Mouse (Mus musculus): ENCODE data around the gene Fam83c.

The Fam83c gene

DNA sequence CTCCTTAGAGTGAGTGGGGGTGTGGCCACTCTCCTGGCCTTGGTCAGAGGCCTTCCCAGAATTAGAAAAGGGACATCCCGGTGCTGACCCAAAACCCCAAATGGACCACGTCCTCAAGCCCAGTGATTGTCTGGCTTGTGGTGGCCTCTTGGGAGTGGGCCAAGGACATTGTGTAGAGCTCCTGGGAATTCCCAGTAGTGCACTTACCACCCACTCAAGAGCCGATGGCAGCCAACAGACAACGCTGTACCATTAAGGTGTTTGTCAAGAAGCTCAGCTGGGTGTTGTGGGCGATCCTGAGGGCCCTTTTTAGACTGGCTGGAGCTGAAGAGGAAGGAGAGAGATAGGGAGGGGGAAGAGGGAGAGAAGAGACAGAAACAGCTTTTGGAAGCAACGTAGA, 50.1 kb downstream of the Fam83c start:
- TF ChIP-seq GATA4 (IDR thresholded peaks at IDR 0.05; ENCODE audit: insufficient replicate concordance, low read length): no peak

DNA sequence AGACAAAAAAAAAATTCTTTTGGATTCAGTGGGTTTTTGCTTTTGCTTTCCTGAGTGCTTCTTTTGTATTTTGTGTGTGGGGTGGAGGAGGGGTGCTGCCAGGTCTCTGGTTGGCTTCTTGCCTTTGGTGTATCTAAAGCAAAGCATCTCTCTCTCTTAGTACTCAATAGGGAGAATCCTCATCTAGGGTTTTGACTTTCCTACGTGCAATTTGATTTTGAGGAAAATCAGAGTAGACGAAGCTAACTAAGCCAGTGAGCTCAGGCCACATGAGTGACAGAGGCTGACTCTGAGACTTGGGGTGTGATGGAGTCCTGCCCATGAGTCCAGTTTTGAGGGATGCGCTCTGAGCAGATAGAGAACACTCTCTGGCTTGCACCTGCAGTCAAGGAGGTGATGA, 55.1 kb downstream of the Fam83c start:
- TF ChIP-seq GATA4 (IDR thresholded peaks at IDR 0.05; ENCODE audit: insufficient replicate concordance, low read length): no peak

DNA sequence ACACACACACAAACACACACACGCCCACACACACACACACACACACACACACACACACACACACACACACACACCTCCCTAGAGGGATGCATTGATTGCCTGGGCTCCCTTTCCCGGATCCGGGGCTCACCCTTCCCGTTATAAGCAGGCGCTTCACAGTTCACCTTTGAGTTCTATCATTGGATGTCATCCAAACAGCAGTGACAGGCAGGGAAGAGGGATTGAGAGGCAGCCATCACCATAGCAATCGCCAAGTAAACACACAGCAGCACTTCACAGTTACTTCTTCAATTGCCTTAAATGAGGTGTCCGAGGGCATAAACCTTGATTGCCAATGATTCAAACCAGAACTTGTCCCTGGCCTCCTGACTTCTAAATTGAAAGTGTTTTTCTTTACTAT, 55.6 kb downstream of the Fam83c start:
- TF ChIP-seq GATA4 (IDR thresholded peaks at IDR 0.05; ENCODE audit: insufficient replicate concordance, low read length): no peak

DNA sequence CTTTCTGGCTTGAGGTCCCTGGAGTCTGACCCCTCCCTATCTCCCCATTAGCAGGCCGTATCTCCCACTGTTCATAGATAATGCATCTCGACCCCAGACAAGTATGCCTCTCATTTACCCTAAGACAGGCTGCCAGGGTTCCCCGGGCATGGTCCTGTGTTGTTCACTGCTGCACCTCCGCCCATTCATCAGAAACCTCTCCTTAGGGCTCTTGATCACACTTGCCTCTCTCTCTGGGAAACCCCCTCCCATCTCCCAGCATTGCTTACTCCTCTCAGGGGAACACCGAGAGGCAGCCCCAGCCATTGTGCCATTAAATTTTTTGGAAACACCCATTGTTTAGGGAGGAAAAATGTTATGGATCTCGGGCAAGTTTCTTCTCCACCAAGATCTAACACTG, 56.6 kb downstream of the Fam83c start:
- TF ChIP-seq GATA4 (IDR thresholded peaks at IDR 0.05; ENCODE audit: insufficient replicate concordance, low read length): no peak

DNA sequence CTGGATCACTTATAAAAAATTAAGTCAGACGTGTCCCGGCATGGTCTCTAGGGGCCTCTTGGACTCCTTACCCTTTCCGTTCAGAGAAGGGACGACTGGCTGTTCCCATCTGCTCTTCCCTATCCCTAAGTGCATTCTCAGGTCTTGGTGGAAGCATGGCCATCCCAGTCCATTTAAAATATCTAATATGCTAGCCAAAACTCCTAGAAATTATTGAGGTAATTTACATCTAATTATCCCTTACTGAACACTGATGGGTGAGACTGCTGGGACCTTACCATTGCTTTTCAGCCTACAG, 57.0 kb downstream of the Fam83c start:
- no peak for TF ChIP-seq GATA4 (IDR thresholded peaks at IDR 0.05; ENCODE audit: insufficient replicate concordance, low read length)

All from liver, adult (tissue).